Mouse (Mus musculus) cerebellum, adult 18-20 months (tissue): ENCODE measurements around the gene AW146154.
A peak's percentile ranks its signal among the peaks of the same experiment; 100 is the strongest.
"Not testable (repeated sequence)": the region's sequence is repeated elsewhere in the genome, so short reads cannot be mapped to it uniquely, and the experiment has no call there.

ENCODE experiments used
- DNase-seq, 2 experiments: peaks; one replicate each; pipeline ENCODE4 v3.0.0; 2021

The AW146154 gene

GRCm38 (mm10) chr7:41499389-41500049 lies at the start of gene AW146154, which contains the start of gene Gm20449:
Gene AW146154 (minus strand): TSS chr7:41499890.
Gene Gm20449 (minus strand): TSS chr7:41499417.
- peak; percentile 99 to 100 for DNase-seq

GRCm38 (mm10) chr7:41512672-41513071 lies 13.0 kb upstream of the AW146154 start:
- no peak for DNase-seq

- no peak for DNase-seq
Measured at GRCm38 (mm10) chr7:41512207-41512606, 12.5 kb upstream of the AW146154 start.

- no peak for DNase-seq
Measured at GRCm38 (mm10) chr7:41502402-41502801, 2.7 kb upstream of the AW146154 start.

GRCm38 (mm10) chr7:41500151-41500934 lies 653 bp upstream of the AW146154 start:
- peak; percentile 71 to 72 for DNase-seq

GRCm38 (mm10) chr7:41499018-41499388 lies 687 bp downstream of the AW146154 start:
- not testable (repeated sequence) for DNase-seq

- DNase-seq = peak; percentile 35
Measured at GRCm38 (mm10) chr7:41498464-41498863, 1.2 kb downstream of the AW146154 start.

GRCm38 (mm10) chr7:41497871-41498270 lies 1.8 kb downstream of the AW146154 start:
- peak; percentile 27 to 30 for DNase-seq

- DNase-seq = no peak
Measured at GRCm38 (mm10) chr7:41451864-41452263, 47.8 kb downstream of the AW146154 start.

- DNase-seq = not testable (repeated sequence)
Measured at GRCm38 (mm10) chr7:41448596-41448995, 51.1 kb downstream of the AW146154 start, which contains the start of gene Vmn2r57. Gene Vmn2r57 (minus strand): TSS chr7:41448696.
